ENCODE assay signal across 17 mouse cellular contexts in the genomic region with DNA sequence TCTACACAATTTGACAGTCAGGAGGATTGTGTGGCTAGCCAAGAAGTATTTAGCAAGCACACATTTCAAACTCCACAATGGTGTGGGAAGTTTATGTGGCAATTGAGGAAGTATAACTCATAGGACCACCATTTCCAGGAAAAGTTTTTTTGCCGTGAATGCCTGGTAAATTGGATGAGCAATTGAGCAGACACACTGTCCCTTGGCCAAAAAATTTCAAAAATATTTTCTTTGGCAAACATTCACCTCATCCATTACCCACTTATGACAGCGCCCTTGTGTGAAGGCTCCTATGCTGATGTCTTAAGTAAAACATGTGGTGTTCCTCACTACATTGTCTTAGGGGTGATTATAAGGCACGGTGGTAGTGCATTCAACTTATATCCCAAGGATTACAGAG. TPM values are rescaled to one million over a fixed set of nuclear protein-coding genes. Genes with fewer than 3 reads are reported as not detected.
"Had no signal": no experiment of that assay in that cellular context is flagged by ENCODE, and none has a peak within 500 bp of the region (broad histone marks: within the 10 kb centered on the region; RNA-seq: fewer than 3 reads in every experiment).

No protein-coding gene starts in this region.

- DNase-seq: kidney, postnatal 25 days; layer of hippocampus, adult 9-11 months; layer of hippocampus, postnatal 36 days; lung, postnatal 14 days; midbrain, embryonic 14.5 days; thymus, adult 18-20 months; thymus, postnatal 14 days had no signal

- ATAC-seq: liver, embryonic 12.5 days had no signal

- H3K4me2 ChIP-seq: limb, embryonic 15.5 days; liver, embryonic 12.5 days; lung, embryonic 15.5 days; neural tube, embryonic 12.5 days had no signal

- H3K9ac ChIP-seq: limb, embryonic 15.5 days; liver, embryonic 12.5 days; lung, embryonic 15.5 days; neural tube, embryonic 12.5 days had no signal

- H3K4me1 ChIP-seq: limb, embryonic 15.5 days; liver, embryonic 12.5 days; lung, embryonic 15.5 days; neural tube, embryonic 12.5 days had no signal

- H3K36me3 ChIP-seq: limb, embryonic 15.5 days; liver, embryonic 12.5 days; lung, embryonic 15.5 days; neural tube, embryonic 12.5 days had no signal

- H3K4me3 ChIP-seq: limb, embryonic 15.5 days; liver, embryonic 12.5 days; lung, embryonic 15.5 days; myocyte; neural tube, embryonic 12.5 days had no signal

- H3K27me3 ChIP-seq: limb, embryonic 15.5 days; liver, embryonic 12.5 days; lung, embryonic 15.5 days; neural tube, embryonic 12.5 days had no signal

- H3K27ac ChIP-seq: limb, embryonic 15.5 days; liver, embryonic 12.5 days; lung, embryonic 15.5 days; neural tube, embryonic 12.5 days had no signal

- H3K9me3 ChIP-seq: limb, embryonic 15.5 days; liver, embryonic 12.5 days; lung, embryonic 15.5 days; neural tube, embryonic 12.5 days had no signal

RNA-seq across cellular contexts. Expression of a gene that starts 17.2 kb away (rescaled TPM):
- total RNA-seq: layer of hippocampus, postnatal 36 days; left cerebral cortex, adult 8-10 months; left cerebral cortex, postnatal 25 days; megakaryocyte-erythroid progenitor cell, adult 5-6 weeks; neutrophil, adult 5-6 weeks had no signal
- polyA plus RNA-seq: limb, embryonic 11.5 days; liver, embryonic 12.5 days; midbrain, embryonic 14.5 days had no signal
